Mouse (Mus musculus): Measurements from ENCODE around the gene Ung.

- peak; percentile 21; the same call in 1 of the 2 replicates for TF ChIP-seq CTCF (IDR thresholded peaks at IDR 0.05; ENCODE audit: low read depth, low read length)
- TF ChIP-seq TAL1 (conservative IDR thresholded peaks at IDR 0.05; ENCODE audit: low read depth, low read length) = no peak
- TF ChIP-seq GATA1 (IDR thresholded peaks at IDR 0.05; ENCODE audit: borderline replicate concordance, low read length) = no peak
Measured at GRCm38 (mm10) chr5:114174639-114175038, 44.5 kb downstream of the Ung start.
